Mouse (Mus musculus) duodenum, adult 2 months (tissue): ENCODE measurements around the gene Rbmy. TPM values are rescaled to one million over a fixed set of nuclear protein-coding genes. Genes with fewer than 3 reads are reported as not detected.

Experiments
- polyA plus RNA-seq: library from polyadenylated mRNA; depleted of rRNA; stranded (reverse); fragments of >200 nt; gene quantifications from 2 replicates; pipeline ENCODE4 v1.2.3, GENCODE M21; 2012; ENCODE audit warnings: low replicate concordance; rRNA removed

Rbmy gene
- polyA plus RNA-seq, result not detected in 2 replicates

DNA sequence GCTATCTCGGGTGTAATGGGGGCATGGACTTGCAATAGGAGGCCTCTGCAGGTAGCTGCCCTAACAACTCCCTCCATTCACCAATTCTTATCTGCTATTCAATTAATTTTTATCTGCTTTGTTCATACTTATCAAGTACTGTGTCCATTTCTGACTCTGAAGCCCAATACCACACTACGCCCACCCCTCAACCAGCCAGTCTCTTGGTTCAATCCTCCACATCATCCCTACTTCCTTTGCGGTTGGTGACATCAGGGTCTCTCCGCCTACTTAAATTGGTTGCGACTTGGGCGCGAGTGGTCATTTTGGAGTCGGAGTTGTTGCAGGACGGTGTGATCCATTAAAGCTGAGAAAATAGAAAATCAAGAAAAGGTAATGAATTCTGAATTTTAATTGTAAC, at the start of gene Rbmy, which contains the start of gene Gm10256:
Gene Rbmy, plus strand, starts transcription at position 301 of the 400 bp plus-strand sequence.
Gene Gm10256, plus strand, starts transcription at position 320 of the 400 bp plus-strand sequence.

DNA sequence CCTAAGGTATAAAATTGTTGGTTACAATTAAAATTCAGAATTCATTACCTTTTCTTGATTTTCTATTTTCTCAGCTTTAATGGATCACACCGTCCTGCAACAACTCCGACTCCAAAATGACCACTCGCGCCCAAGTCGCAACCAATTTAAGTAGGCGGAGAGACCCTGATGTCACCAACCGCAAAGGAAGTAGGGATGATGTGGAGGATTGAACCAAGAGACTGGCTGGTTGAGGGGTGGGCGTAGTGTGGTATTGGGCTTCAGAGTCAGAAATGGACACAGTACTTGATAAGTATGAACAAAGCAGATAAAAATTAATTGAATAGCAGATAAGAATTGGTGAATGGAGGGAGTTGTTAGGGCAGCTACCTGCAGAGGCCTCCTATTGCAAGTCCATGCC, 34.4 kb upstream of the Rbmy start, which contains the start of gene Gm4064:
Gene Gm4064, minus strand, starts transcription at position 101 of the 400 bp plus-strand sequence.

Other genes starting within 250 kb of the Rbmy start
- gene H2al2c, start 231.6 kb upstream of the Rbmy start, polyA plus RNA-seq, result not detected in 2 replicates
- gene Sry, start 167.0 kb upstream of the Rbmy start, polyA plus RNA-seq, result not detected in 2 replicates
- gene H2al2b, start 110.0 kb upstream of the Rbmy start, polyA plus RNA-seq, result not detected in 2 replicates
- not detected in 2 replicates for gene Gm4064, start 34.5 kb upstream of the Rbmy start, polyA plus RNA-seq
- not detected in 2 replicates for gene Gm10256, start within 50 bp of the Rbmy start, polyA plus RNA-seq
- not detected in 2 replicates for gene Gm10352, start 70.3 kb downstream of the Rbmy start, polyA plus RNA-seq
- not detected in 2 replicates for gene Gm29289, start 101.9 kb downstream of the Rbmy start, polyA plus RNA-seq